Mouse (Mus musculus) kidney, postnatal 0 days (tissue): ENCODE measurements around the gene Hnf1b. TPM values are rescaled to one million over a fixed set of nuclear protein-coding genes. Genes with fewer than 3 reads are reported as not detected.
A peak's percentile ranks its signal among the peaks of the same experiment; 100 is the strongest.

Experiments used
- ATAC-seq: fragments of 200-750 bp; cut with Nextera tagmentation; replicated peaks from 2 replicates; pipeline ENCODE4 v1.8.0; 2017; ENCODE audit warnings: low read depth, moderate number of reproducible peaks, moderate TSS enrichment, moderate library complexity; ENCODE audit not compliant: low FRiP score
- DNase-seq: peaks from one replicate; pipeline ENCODE4 v3.0.0-alpha.2; 2016; ENCODE audit warnings: low spot score
- H3K27ac ChIP-seq: fragments of 300-500 bp; sonication (generic); 2 replicates; pipeline ENCODE4 v1.5.1; 2014; ENCODE audit warnings: mild to moderate bottlenecking
- H3K27me3 ChIP-seq: fragments of 300-500 bp; sonication (generic); 2 replicates; pipeline ENCODE4 v1.6.1; 2014; ENCODE audit warnings: low read length, mixed read lengths; ENCODE audit not compliant: insufficient read depth
- H3K36me3 ChIP-seq: fragments of 300-500 bp; sonication (generic); 2 replicates; pipeline ENCODE4 v1.6.1; 2014; ENCODE audit warnings: low read length, mixed read lengths; ENCODE audit not compliant: insufficient read depth
- H3K4me1 ChIP-seq: fragments of 300-500 bp; sonication (generic); replicated peaks from 2 replicates; pipeline ENCODE4 v1.6.1; 2014; ENCODE audit warnings: antibody characterized with exemption, low read length, mixed read lengths; ENCODE audit not compliant: insufficient read depth
- H3K4me2 ChIP-seq: fragments of 300-500 bp; sonication (generic); 2 replicates; pipeline ENCODE4 v1.6.1; 2014; ENCODE audit warnings: mild to moderate bottlenecking, low read length, moderate library complexity, mixed read lengths
- H3K4me3 ChIP-seq: fragments of 300-500 bp; sonication (generic); replicated peaks from 2 replicates; pipeline ENCODE4 v1.5.1; 2014; ENCODE audit warnings: low read depth, low read length
- H3K9ac ChIP-seq: fragments of 300-500 bp; sonication (generic); 2 replicates; pipeline ENCODE4 v1.6.1; 2014; ENCODE audit warnings: low read depth, low read length
- H3K9me3 ChIP-seq: fragments of 300-500 bp; sonication (generic); replicated peaks from 2 replicates; pipeline ENCODE4 v1.6.1; 2016; ENCODE audit warnings: low read length, inconsistent platforms, mixed read lengths
- CTCF ChIP-seq: IDR thresholded peaks from 2 replicates; pipeline ENCODE4 v1.5.1; 2016; ENCODE audit warnings: antibody characterized with exemption, low read depth, mild to moderate bottlenecking, moderate library complexity
- WGBS: fragments of 180-500 bp; shearing (Covaris S2); extraction: QIAGEN DNeasy Blood & Tissue Kit; methylation state at CpG from one replicate; pipeline ENCODE4 v1.1.7; 2014; 5-methylcytosine and 5-hydroxymethylcytosine counted together
- polyA plus RNA-seq: library from polyadenylated mRNA; unstranded; fragments of >200 nt; fragmentation: Nextera tagmentation; extraction: Ambion mirVana; gene quantifications from 2 replicates; pipeline ENCODE4 v1.2.1, GENCODE M21; 2015

Gene Hnf1b
- polyA plus RNA-seq, 1 experiment from 2014 or later = 88.8 TPM

GRCm38 (mm10) chr11:83914501-83914900 is 64.6 kb downstream of the Hnf1b start:
- H3K4me2 ChIP-seq = no peak overlapping the region
- no peaks in the 10 kb centered on the region; the same call in 1 of the 2 replicates for H3K4me1 ChIP-seq
- TF ChIP-seq CTCF = no peak
- H3K9ac ChIP-seq = no peak overlapping the region
- H3K9me3 ChIP-seq = no peaks in the 10 kb centered on the region
- H3K27me3 ChIP-seq = no peaks in the 10 kb centered on the region
- no peak overlapping the region for H3K27ac ChIP-seq
- H3K4me3 ChIP-seq = no peak overlapping the region
- H3K36me3 ChIP-seq = no peaks in the 10 kb centered on the region
- ATAC-seq (no peak), DNase-seq (no peak)
- WGBS = 73% methylated on average over 4 of the region's 4 CpGs

- 27% methylated on average over 2 of the region's 2 CpGs for WGBS
- ATAC-seq = no peak
- Histone ChIP-seq H3K36me3 (no peaks in the 10 kb centered on the region), H3K4me2 (no peak overlapping the region), H3K4me3 (no peak overlapping the region), H3K4me1 (no peaks in the 10 kb centered on the region), H3K27ac (no peak overlapping the region), H3K9ac (no peak overlapping the region), H3K9me3 (no peaks in the 10 kb centered on the region), H3K27me3 (no peaks in the 10 kb centered on the region)
- TF ChIP-seq CTCF = no peak
- no peak for DNase-seq
These were observed 72.7 kb downstream of the Hnf1b start for GRCm38 (mm10) chr11:83922600-83922999.

- no peak for ATAC-seq
- Histone ChIP-seq H3K36me3 (no peaks in the 10 kb centered on the region), H3K4me2 (no peak overlapping the region), H3K9me3 (no peaks in the 10 kb centered on the region), H3K27me3 (no peaks in the 10 kb centered on the region), H3K4me1 (no peaks in the 10 kb centered on the region), H3K9ac (no peak overlapping the region), H3K27ac (no peak overlapping the region), H3K4me3 (no peak overlapping the region)
- DNase-seq = no peak
- TF ChIP-seq CTCF = peak; percentile 69
- WGBS = 68% methylated on average over 3 of the region's 3 CpGs
These were observed 77.2 kb downstream of the Hnf1b start for GRCm38 (mm10) chr11:83927097-83927496.

- 77% methylated on average over 10 of the region's 10 CpGs for WGBS
- no peak for ATAC-seq
- no peak for DNase-seq
These were observed 82.7 kb downstream of the Hnf1b start for GRCm38 (mm10) chr11:83932506-83933106.

GRCm38 (mm10) chr11:83933376-83933775 is 83.5 kb downstream of the Hnf1b start:
- Histone ChIP-seq H3K27ac (no peak overlapping the region), H3K27me3 (no peaks in the 10 kb centered on the region), H3K36me3 (no peaks in the 10 kb centered on the region), H3K4me2 (no peak overlapping the region), H3K9me3 (no peaks in the 10 kb centered on the region), H3K9ac (no peak overlapping the region), H3K4me3 (no peak overlapping the region), H3K4me1 (no peaks in the 10 kb centered on the region)
- WGBS = 45% methylated on average over 4 of the region's 4 CpGs
- ATAC-seq = no peak
- DNase-seq = no peak
- no peak for TF ChIP-seq CTCF

More at GRCm38 (mm10) chr11:83932506-83933106, 82.7 kb downstream of the Hnf1b start:
- Histone ChIP-seq H3K36me3 (no peaks in the 10 kb centered on the region), H3K9ac (no peak overlapping the region), H3K4me1 (no peaks in the 10 kb centered on the region), H3K27me3 (no peaks in the 10 kb centered on the region), H3K27ac (no peak overlapping the region), H3K4me3 (no peak overlapping the region), H3K9me3 (no peaks in the 10 kb centered on the region), H3K4me2 (no peak overlapping the region)
- TF ChIP-seq CTCF = no peak

- WGBS = 14% methylated on average over 7 of the region's 7 CpGs
These were observed 86.3 kb downstream of the Hnf1b start for GRCm38 (mm10) chr11:83935986-83936665.

More at GRCm38 (mm10) chr11:83935986-83936665, 86.3 kb downstream of the Hnf1b start:
- DNase-seq (peak; percentile 88), ATAC-seq (peak; percentile 78; the same call in 1 of the 2 replicates)
- Histone ChIP-seq H3K4me3 (no peak overlapping the region), H3K4me1 (no peaks in the 10 kb centered on the region), H3K27ac (no peak overlapping the region), H3K27me3 (no peaks in the 10 kb centered on the region), H3K9me3 (no peaks in the 10 kb centered on the region), H3K36me3 (no peaks in the 10 kb centered on the region), H3K4me2 (no peak overlapping the region), H3K9ac (no peak overlapping the region)
- peak; percentile 96 for TF ChIP-seq CTCF
